ENCODE assay signal across 20 mouse cellular contexts in the genomic region with DNA sequence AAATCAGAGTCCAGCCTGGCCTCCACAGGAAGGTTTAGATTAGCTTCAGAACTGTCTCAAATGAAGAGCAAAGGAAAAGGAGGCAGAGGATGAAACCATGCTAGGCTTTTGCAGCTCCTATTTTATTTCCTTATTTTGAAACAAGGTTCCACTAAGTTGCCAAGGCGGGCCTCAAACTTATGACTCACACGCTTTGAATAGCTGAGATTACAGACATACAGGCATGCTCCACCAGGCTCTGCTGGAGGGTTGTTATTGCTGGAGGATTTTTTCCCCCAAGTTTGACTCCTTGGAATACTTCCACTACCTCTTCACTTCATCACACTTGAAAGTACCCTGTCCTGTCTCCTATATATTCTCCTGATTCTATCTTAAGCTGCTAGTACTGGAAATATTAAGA. TPM values are rescaled to one million over a fixed set of nuclear protein-coding genes. Genes with fewer than 3 reads are reported as not detected.
"Had no signal": no experiment of that assay in that cellular context is flagged by ENCODE, and none has a peak within 500 bp of the region (broad histone marks: within the 10 kb centered on the region; RNA-seq: fewer than 3 reads in every experiment).

No protein-coding gene starts in this region.

- H3K4me3 ChIP-seq: lung, embryonic 15.5 days; megakaryocyte, embryonic 14.5 days; midbrain, embryonic 13.5 days; midbrain, embryonic 15.5 days; neural tube, embryonic 12.5 days; stomach, embryonic 15.5 days had no signal

- DNase-seq: liver, postnatal 0 days; lung, adult 2 months; lung, postnatal 14 days; lung, postnatal 36 days; right cerebral cortex, adult 18-20 months; right cerebral cortex, postnatal 25 days; right cerebral cortex, postnatal 4 days; thymus, adult 2 months; thymus, postnatal 25 days; thymus, postnatal 4 days had no signal

- H3K4me1 ChIP-seq: lung, embryonic 15.5 days; megakaryocyte, embryonic 14.5 days; midbrain, embryonic 13.5 days; midbrain, embryonic 15.5 days; neural tube, embryonic 12.5 days; stomach, embryonic 15.5 days had no signal

- H3K27me3 ChIP-seq: lung, embryonic 15.5 days; megakaryocyte, embryonic 14.5 days; midbrain, embryonic 13.5 days; midbrain, embryonic 15.5 days; neural tube, embryonic 12.5 days; stomach, embryonic 15.5 days had no signal

- H3K36me3 ChIP-seq: lung, embryonic 15.5 days; midbrain, embryonic 13.5 days; midbrain, embryonic 15.5 days; neural tube, embryonic 12.5 days; stomach, embryonic 15.5 days had no signal

- ATAC-seq: liver, postnatal 0 days; lung, postnatal 0 days; midbrain, embryonic 13.5 days; midbrain, embryonic 15.5 days had no signal

- H3K9ac ChIP-seq: liver, postnatal 0 days; lung, embryonic 15.5 days; midbrain, embryonic 13.5 days; midbrain, embryonic 15.5 days; neural tube, embryonic 12.5 days; stomach, embryonic 15.5 days had no signal

- H3K27ac ChIP-seq: lung, embryonic 15.5 days; macrophage; midbrain, embryonic 13.5 days; midbrain, embryonic 15.5 days; neural tube, embryonic 12.5 days; stomach, embryonic 15.5 days; stomach, postnatal 0 days had no signal

RNA-seq across cellular contexts. Expression of a gene that starts 59.8 kb away (rescaled TPM):
- total RNA-seq: neutrophil, adult 5-6 weeks had no signal
